In genomic region chr9:57612587-57612986, GRCm38 (mm10) we compare ENCODE assay signal across 21 mouse cellular contexts. TPM values are rescaled to one million over a fixed set of nuclear protein-coding genes. Genes with fewer than 3 reads are reported as not detected.
DNase-seq lines count a peak whose midpoint lies in the region.
"Had no signal": no experiment of that assay in that cellular context is flagged by ENCODE, and none has a peak within 500 bp of the region (broad histone marks: within the 10 kb centered on the region; RNA-seq: fewer than 3 reads in every experiment).

No protein-coding gene starts in this region.

- DNase-seq in 3134 (ENCODE audit: extremely low read depth, insufficient read length, low spot score) (peak; percentile 63), 3T3-L1 (ENCODE audit: low read depth, low spot score) (peak; percentile 50)
- peak; percentile 58 for DNase-seq in Muller cell, postnatal 12 days (ENCODE audit: inconsistent ontology term)
- DNase-seq in fibroblast of lung, adult 2 months (ENCODE audit: low read depth) = peak; percentile 21
- DNase-seq in gastrocnemius, postnatal 4 days (ENCODE audit: low spot score in 2 of 2) = no peak
- no peak for DNase-seq in cerebellum, adult 8-10 months
- no peak for DNase-seq in ovary, postnatal 36 days (ENCODE audit: low spot score)
- DNase-seq: adrenal gland, adult 8-10 months; adrenal gland, postnatal 14 days; adrenal gland, postnatal 36 days; cerebellum, adult 11-12 months; cerebellum, adult 2 months; cerebellum, adult 9-11 months; cerebellum, postnatal 14 days; cerebellum, postnatal 36 days; embryo, embryonic 11 days; forebrain, postnatal 0 days had no signal

RNA-seq across cellular contexts. Expression of gene Cplx3, which starts 6.5 kb away (rescaled TPM):
- total RNA-seq in gastrocnemius, postnatal 4 days (2021) = not detected
- total RNA-seq: adrenal gland, adult 18-20 months; adrenal gland, adult 8-10 months; adrenal gland, postnatal 14 days; adrenal gland, postnatal 36 days; CH12.LX; common myeloid progenitor, adult 5-6 weeks had no signal

RNA-seq across cellular contexts. Expression of gene Lman1l, which starts 8.0 kb away (rescaled TPM):
- not detected for total RNA-seq in gastrocnemius, postnatal 4 days (2021)
- total RNA-seq: adrenal gland, adult 18-20 months; adrenal gland, adult 8-10 months; adrenal gland, postnatal 14 days; adrenal gland, postnatal 36 days; CH12.LX; common myeloid progenitor, adult 5-6 weeks; forebrain, postnatal 0 days; G1E had no signal

RNA-seq across cellular contexts. Expression of gene Ulk3, which starts 23.3 kb away (rescaled TPM):
- 10 to 100 TPM; 14.3 to 15.3 TPM for total RNA-seq in gastrocnemius, postnatal 4 days (2021)

RNA-seq across cellular contexts. Expression of gene Csk, which starts 40.8 kb away (rescaled TPM):
- 10 to 100 TPM; 39.5 to 42.9 TPM for total RNA-seq in gastrocnemius, postnatal 4 days (2021)

RNA-seq across cellular contexts. Expression of gene Scamp2, which starts 51.8 kb away (rescaled TPM):
- 10 to 100 TPM; 68.2 to 75.6 TPM for total RNA-seq in gastrocnemius, postnatal 4 days (2021)

Comparison
In these comparisons a context has a peak if more than half of its experiments do, and no peak if none do; other contexts are left out.
1. DNase-seq: peak in 3134 (single experiment), 3T3-L1 (single experiment), Muller cell, postnatal 12 days (single experiment) and fibroblast of lung, adult 2 months (single experiment); none in gastrocnemius, postnatal 4 days (0 of 2), cerebellum, adult 8-10 months (single experiment) and ovary, postnatal 36 days (single experiment).